Mouse (Mus musculus) neutrophil, adult 5-6 weeks (primary cell): Measurements from ENCODE around the gene Tgfbi. TPM values are rescaled to one million over a fixed set of nuclear protein-coding genes. Genes with fewer than 3 reads are reported as not detected.

ENCODE experiments used
- ATAC-seq: fragments of 151-379, 151-347 bp; 2 replicates; pipeline ENCODE4 v1.8.0; 2017; ENCODE audit warnings: mild to moderate bottlenecking, moderate TSS enrichment; ENCODE audit not compliant: insufficient number of reproducible peaks, poor library complexity, low FRiP score, severe bottlenecking; ENCODE audit errors: extremely low read depth
- total RNA-seq: library from RNA; stranded (forward); fragments of 200-1000 nt; gene quantifications from 2 replicates; pipeline ENCODE4 v1.2.3, GENCODE M21; 2017

Tgfbi gene
- total RNA-seq, 1 experiment from 2014 or later = 473 TPM

DNA sequence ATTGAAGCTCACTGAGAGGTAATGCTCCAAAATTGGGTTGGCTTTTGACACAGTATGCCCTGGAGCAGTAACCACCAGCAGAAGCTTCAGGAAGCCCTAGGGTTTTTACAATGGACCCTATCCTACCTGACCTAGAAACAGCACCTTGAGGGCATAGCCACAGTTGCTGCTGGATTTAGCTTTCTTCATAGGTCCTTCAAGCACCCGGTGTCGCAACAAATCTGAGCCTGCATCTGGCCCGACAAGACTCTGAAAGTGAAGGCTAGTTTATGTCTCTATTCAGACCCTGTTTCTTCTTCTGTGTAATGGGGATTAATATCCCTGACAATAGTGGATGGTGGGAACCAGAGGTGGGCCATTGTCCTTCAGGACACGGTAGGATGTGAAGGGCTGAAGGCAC is 68.4 kb downstream of the Tgfbi start:
- no peak for ATAC-seq

DNA sequence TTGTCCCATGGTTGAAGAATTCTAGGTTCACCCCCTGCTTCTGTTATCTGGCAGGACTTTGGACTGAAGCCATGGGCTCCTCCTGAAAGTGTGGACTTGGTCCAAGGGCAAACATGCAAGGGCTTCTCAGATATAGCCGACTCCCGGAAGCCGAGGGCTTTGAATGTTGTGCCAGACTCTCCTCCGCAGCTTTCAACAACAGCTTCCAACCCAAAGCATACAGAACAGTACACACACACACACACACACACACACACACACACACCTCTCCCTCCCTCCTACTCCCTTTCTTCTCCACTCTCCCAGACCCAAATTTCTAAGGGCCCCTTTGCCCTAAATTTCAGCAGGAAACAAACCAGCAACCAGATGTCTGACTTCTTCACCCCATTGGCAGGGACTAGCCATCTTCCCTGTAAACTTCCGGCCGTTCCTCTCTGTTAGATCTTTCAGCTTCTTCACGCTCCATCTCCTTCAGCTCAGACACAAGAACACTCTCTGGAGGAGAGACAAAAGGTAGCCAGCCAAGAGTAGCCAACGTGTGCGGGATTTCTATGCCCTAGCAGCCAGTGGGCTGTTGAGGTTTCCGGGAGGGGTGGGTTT is 69.0 kb downstream of the Tgfbi start:
- no peak for ATAC-seq

DNA sequence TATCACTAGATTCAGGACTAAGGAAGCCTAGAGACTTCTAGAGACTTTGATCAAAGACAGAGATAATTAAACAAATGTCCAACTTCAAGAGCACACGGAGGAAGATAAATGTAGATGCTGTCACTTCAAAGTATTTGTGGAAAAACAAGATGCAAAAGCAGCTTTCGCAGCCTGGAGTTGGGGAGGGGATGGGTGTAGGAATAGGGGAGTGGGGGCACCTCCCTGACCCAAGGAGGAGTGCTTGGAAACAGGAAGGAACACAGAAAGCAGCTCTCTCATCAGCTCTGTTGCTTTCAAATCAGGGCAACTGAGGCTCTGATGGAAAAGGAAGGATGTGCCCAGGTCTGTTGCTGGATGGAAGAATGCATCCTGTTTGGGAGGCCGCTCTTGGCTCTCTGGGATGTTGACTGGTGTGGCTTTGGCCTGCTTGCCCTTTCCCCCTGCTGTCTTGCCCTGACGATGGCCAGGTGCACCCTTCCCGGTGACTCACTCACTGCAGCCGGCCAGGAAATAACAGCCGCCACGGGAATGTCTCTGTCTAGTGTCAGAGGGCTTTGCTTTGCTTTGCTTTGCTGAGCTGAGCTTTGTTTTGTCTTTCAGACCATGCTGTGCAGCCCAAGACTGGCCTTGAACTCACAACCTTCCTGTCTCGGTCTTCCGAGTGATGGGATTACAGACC is 69.6 kb downstream of the Tgfbi start:
- ATAC-seq = no peak

DNA sequence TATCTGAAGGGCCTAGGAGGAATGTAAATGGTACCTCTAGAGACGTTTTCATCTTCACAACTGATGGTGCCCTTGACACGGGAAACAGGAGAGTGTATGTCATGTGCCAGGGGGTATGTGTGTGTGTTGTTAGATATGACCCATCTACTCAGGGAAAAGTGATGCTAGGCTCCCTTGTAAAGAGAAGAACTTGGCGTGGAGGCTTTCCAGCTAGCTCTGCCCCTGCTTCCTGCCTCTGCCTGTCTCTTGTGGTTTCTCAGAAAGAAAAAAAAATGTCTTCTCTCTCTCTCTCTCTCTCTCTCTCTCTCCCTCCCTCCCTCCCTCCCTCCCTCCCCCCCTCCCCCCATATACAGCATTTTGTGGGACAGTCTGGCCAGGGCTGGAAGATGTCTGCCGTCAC is 72.6 kb downstream of the Tgfbi start:
- ATAC-seq = no peak

DNA sequence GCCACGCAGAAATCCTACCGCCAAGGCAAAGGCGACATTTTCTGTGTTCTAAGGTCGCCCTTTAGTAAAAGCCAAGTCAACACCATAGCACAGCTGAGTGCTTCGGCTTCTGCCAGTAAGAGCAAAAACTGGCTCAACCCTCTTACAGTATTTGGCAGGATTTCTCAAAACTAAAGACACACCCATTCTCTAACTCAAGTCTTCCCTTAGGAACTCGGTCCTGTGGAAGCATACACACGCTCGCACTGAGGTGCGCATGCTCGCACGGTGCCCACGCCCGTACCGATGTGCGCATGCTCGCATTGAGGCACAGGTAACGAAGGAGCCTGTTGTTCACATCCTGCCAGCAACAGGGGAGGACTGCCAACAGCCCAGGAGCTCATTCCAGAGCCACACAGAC is 73.0 kb downstream of the Tgfbi start:
- ATAC-seq = no peak

DNA sequence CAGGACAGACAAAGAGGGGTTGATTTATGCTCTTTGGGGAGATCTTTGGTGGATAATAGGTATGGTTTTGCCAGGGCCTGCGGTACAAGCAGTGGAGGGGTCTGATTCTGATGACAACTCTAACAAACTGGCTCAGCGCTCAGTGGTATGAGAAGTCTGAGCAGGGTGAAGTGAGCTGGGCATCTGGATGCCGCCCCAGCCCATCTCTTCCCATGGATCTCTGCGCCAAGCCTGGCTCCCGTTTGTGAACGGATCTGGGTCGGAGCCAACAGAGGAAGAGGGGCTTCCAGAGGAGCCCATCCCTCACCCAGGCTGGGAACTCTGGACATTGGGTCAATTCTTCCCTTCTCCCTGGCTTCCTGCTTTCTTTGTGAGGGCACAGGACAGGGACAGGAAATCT is 74.0 kb downstream of the Tgfbi start:
- no peak for ATAC-seq

Other genes with a start within 250 kb of the Tgfbi start
- not detected in 2 replicates for gene Gm3045, start 182.9 kb upstream of the Tgfbi start, total RNA-seq
- 0.12 and 0.61 TPM in 2 replicates for gene Slc25a48, start 171.2 kb upstream of the Tgfbi start, total RNA-seq
- gene Il9, start 127.3 kb upstream of the Tgfbi start, total RNA-seq = not detected in 2 replicates
- 0.61 and 0.70 TPM in 2 replicates for gene Fbxl21, start 87.1 kb upstream of the Tgfbi start, total RNA-seq
- not detected in 2 replicates for gene Lect2, start 61.0 kb upstream of the Tgfbi start, total RNA-seq
- 15.3 and 21.6 TPM in 2 replicates for gene Smad5, start 93.5 kb downstream of the Tgfbi start, total RNA-seq
- not detected in 2 replicates for gene Gm45623, start 144.3 kb downstream of the Tgfbi start, total RNA-seq